Mouse (Mus musculus): Measurements from ENCODE around the gene Gpi1. TPM values are rescaled to one million over a fixed set of nuclear protein-coding genes. Genes with fewer than 3 reads are reported as not detected.

Gpi1 gene
- polyA plus RNA-seq, 1 experiment from 2014 or later: 201 TPM

- WGBS (ENCODE audit: insufficient replicate concordance): 81% methylated on average over 6 of the region's 6 CpGs
These were observed 5.8 kb downstream of the Gpi1 start for GRCm38 (mm10) chr7:34224308-34224707.

GRCm38 (mm10) chr7:34222340-34222739, 7.8 kb downstream of the Gpi1 start:
- ATAC-seq (ENCODE audit: low read depth): no peak

More at GRCm38 (mm10) chr7:34224308-34224707, 5.8 kb downstream of the Gpi1 start:
- no peaks in the 10 kb centered on the region for H3K27me3 ChIP-seq (ENCODE audit: control insufficient read depth, insufficient read depth, low read depth, low read length)
- no peak overlapping the region for H3K4me2 ChIP-seq (ENCODE audit: low read depth, low read length)
- H3K4me3 ChIP-seq (ENCODE audit: low read depth, low read length): no peak overlapping the region
- no peaks in the 10 kb centered on the region for H3K9me3 ChIP-seq (replicated peaks; ENCODE audit: control insufficient read depth, low read length)
- H3K36me3 ChIP-seq (ENCODE audit: control insufficient read depth, insufficient read depth): peaks cover 29% of the 10 kb centered on the region
- no peak overlapping the region for H3K9ac ChIP-seq (ENCODE audit: low read depth, low read length)
- ATAC-seq (ENCODE audit: low read depth): no peak
- peaks cover 34% of the 10 kb centered on the region for H3K4me1 ChIP-seq (ENCODE audit: control insufficient read depth, low read depth, low read length)
- H3K27ac ChIP-seq (ENCODE audit: low read length): no peak overlapping the region

GRCm38 (mm10) chr7:34221594-34222250, 8.4 kb downstream of the Gpi1 start:
- peaks cover 29% of the 10 kb centered on the region for H3K36me3 ChIP-seq (ENCODE audit: control insufficient read depth, insufficient read depth)

More at GRCm38 (mm10) chr7:34222340-34222739, 7.8 kb downstream of the Gpi1 start:
- no peaks in the 10 kb centered on the region for H3K9me3 ChIP-seq (replicated peaks; ENCODE audit: control insufficient read depth, low read length)
- H3K4me1 ChIP-seq (ENCODE audit: control insufficient read depth, low read depth, low read length): peaks cover 17% of the 10 kb centered on the region
- H3K4me3 ChIP-seq (ENCODE audit: low read depth, low read length): no peak overlapping the region
- no peak overlapping the region for H3K9ac ChIP-seq (ENCODE audit: low read depth, low read length)
- no peak overlapping the region for H3K27ac ChIP-seq (ENCODE audit: low read length)
- no peaks in the 10 kb centered on the region for H3K27me3 ChIP-seq (ENCODE audit: control insufficient read depth, insufficient read depth, low read depth, low read length)
- 84% methylated on average over 10 of the region's 10 CpGs for WGBS (ENCODE audit: insufficient replicate concordance)
- no peak overlapping the region for H3K4me2 ChIP-seq (ENCODE audit: low read depth, low read length)
- peaks cover 35% of the 10 kb centered on the region for H3K36me3 ChIP-seq (ENCODE audit: control insufficient read depth, insufficient read depth)

GRCm38 (mm10) chr7:34218496-34218895, 11.6 kb downstream of the Gpi1 start:
- 46% methylated on average over 1 of the region's 1 CpGs for WGBS (ENCODE audit: insufficient replicate concordance)
- Histone ChIP-seq H3K27ac (ENCODE audit: low read length) (no peak overlapping the region), H3K9me3 (replicated peaks; ENCODE audit: control insufficient read depth, low read length) (no peaks in the 10 kb centered on the region), H3K36me3 (ENCODE audit: control insufficient read depth, insufficient read depth) (peaks cover 32% of the 10 kb centered on the region), H3K4me3 (ENCODE audit: low read depth, low read length) (no peak overlapping the region), H3K4me1 (ENCODE audit: control insufficient read depth, low read depth, low read length) (peaks cover 9% of the 10 kb centered on the region; the same call in 1 of the 2 replicates), H3K27me3 (ENCODE audit: control insufficient read depth, insufficient read depth, low read depth, low read length) (no peaks in the 10 kb centered on the region), H3K9ac (ENCODE audit: low read depth, low read length) (no peak overlapping the region), H3K4me2 (ENCODE audit: low read depth, low read length) (no peak overlapping the region)
- no peak for ATAC-seq (ENCODE audit: low read depth)

More at GRCm38 (mm10) chr7:34221594-34222250, 8.4 kb downstream of the Gpi1 start:
- no peaks in the 10 kb centered on the region for H3K9me3 ChIP-seq (replicated peaks; ENCODE audit: control insufficient read depth, low read length)
- no peak overlapping the region for H3K27ac ChIP-seq (ENCODE audit: low read length)
- ATAC-seq (ENCODE audit: low read depth): no peak
- 71% methylated on average over 9 of the region's 9 CpGs for WGBS (ENCODE audit: insufficient replicate concordance)
- no peaks in the 10 kb centered on the region for H3K27me3 ChIP-seq (ENCODE audit: control insufficient read depth, insufficient read depth, low read depth, low read length)
- peaks cover 12% of the 10 kb centered on the region for H3K4me1 ChIP-seq (ENCODE audit: control insufficient read depth, low read depth, low read length)
- no peak overlapping the region for H3K9ac ChIP-seq (ENCODE audit: low read depth, low read length)
- no peak overlapping the region for H3K4me2 ChIP-seq (ENCODE audit: low read depth, low read length)
- no peak overlapping the region for H3K4me3 ChIP-seq (ENCODE audit: low read depth, low read length)

- H3K27ac ChIP-seq (ENCODE audit: low read length): no peak overlapping the region
- no peaks in the 10 kb centered on the region for H3K9me3 ChIP-seq (replicated peaks; ENCODE audit: control insufficient read depth, low read length)
- no peak overlapping the region for H3K4me2 ChIP-seq (ENCODE audit: low read depth, low read length)
- H3K4me1 ChIP-seq (ENCODE audit: control insufficient read depth, low read depth, low read length): peaks cover 9% of the 10 kb centered on the region; the same call in 1 of the 2 replicates
- no peaks in the 10 kb centered on the region for H3K27me3 ChIP-seq (ENCODE audit: control insufficient read depth, insufficient read depth, low read depth, low read length)
- WGBS (ENCODE audit: insufficient replicate concordance): 69% methylated on average over 10 of the region's 10 CpGs
- H3K9ac ChIP-seq (ENCODE audit: low read depth, low read length): no peak overlapping the region
- peaks cover 24% of the 10 kb centered on the region for H3K36me3 ChIP-seq (ENCODE audit: control insufficient read depth, insufficient read depth)
- H3K4me3 ChIP-seq (ENCODE audit: low read depth, low read length): no peak overlapping the region
- ATAC-seq (ENCODE audit: low read depth): no peak
These were observed 13.7 kb downstream of the Gpi1 start for GRCm38 (mm10) chr7:34216474-34216873.

- peaks cover 24% of the 10 kb centered on the region for H3K36me3 ChIP-seq (ENCODE audit: control insufficient read depth, insufficient read depth)
- ATAC-seq (ENCODE audit: low read depth): peak; percentile 41
- H3K9me3 ChIP-seq (replicated peaks; ENCODE audit: control insufficient read depth, low read length): no peaks in the 10 kb centered on the region
- peaks cover 9% of the 10 kb centered on the region; the same call in 1 of the 2 replicates for H3K4me1 ChIP-seq (ENCODE audit: control insufficient read depth, low read depth, low read length)
- no peak overlapping the region for H3K4me2 ChIP-seq (ENCODE audit: low read depth, low read length)
- H3K4me3 ChIP-seq (ENCODE audit: low read depth, low read length): no peak overlapping the region
- no peak overlapping the region for H3K27ac ChIP-seq (ENCODE audit: low read length)
- 65% methylated on average over 9 of the region's 9 CpGs for WGBS (ENCODE audit: insufficient replicate concordance)
- no peak overlapping the region for H3K9ac ChIP-seq (ENCODE audit: low read depth, low read length)
- no peaks in the 10 kb centered on the region for H3K27me3 ChIP-seq (ENCODE audit: control insufficient read depth, insufficient read depth, low read depth, low read length)
These were observed 14.7 kb downstream of the Gpi1 start for GRCm38 (mm10) chr7:34215481-34215880.

- Histone ChIP-seq H3K9me3 (replicated peaks; ENCODE audit: control insufficient read depth, low read length) (no peaks in the 10 kb centered on the region), H3K4me2 (ENCODE audit: low read depth, low read length) (no peak overlapping the region), H3K4me1 (ENCODE audit: control insufficient read depth, low read depth, low read length) (peaks cover 9% of the 10 kb centered on the region; the same call in 1 of the 2 replicates), H3K4me3 (ENCODE audit: low read depth, low read length) (no peak overlapping the region), H3K27me3 (ENCODE audit: control insufficient read depth, insufficient read depth, low read depth, low read length) (no peaks in the 10 kb centered on the region), H3K27ac (ENCODE audit: low read length) (no peak overlapping the region), H3K36me3 (ENCODE audit: control insufficient read depth, insufficient read depth) (peaks cover 24% of the 10 kb centered on the region), H3K9ac (ENCODE audit: low read depth, low read length) (no peak overlapping the region)
- peak; percentile 15; the same call in 1 of the 2 replicates for ATAC-seq (ENCODE audit: low read depth)
- WGBS (ENCODE audit: insufficient replicate concordance): 77% methylated on average over 8 of the region's 8 CpGs
These were observed 15.5 kb downstream of the Gpi1 start for GRCm38 (mm10) chr7:34214644-34215043.

- no peak for ATAC-seq (ENCODE audit: low read depth)
- H3K27ac ChIP-seq (ENCODE audit: low read length): no peak overlapping the region
- H3K9me3 ChIP-seq (replicated peaks; ENCODE audit: control insufficient read depth, low read length): no peaks in the 10 kb centered on the region
- H3K4me3 ChIP-seq (ENCODE audit: low read depth, low read length): no peak overlapping the region
- H3K4me2 ChIP-seq (ENCODE audit: low read depth, low read length): no peak overlapping the region
- no peaks in the 10 kb centered on the region for H3K27me3 ChIP-seq (ENCODE audit: control insufficient read depth, insufficient read depth, low read depth, low read length)
- no peak overlapping the region for H3K9ac ChIP-seq (ENCODE audit: low read depth, low read length)
- peaks cover 9% of the 10 kb centered on the region; the same call in 1 of the 2 replicates for H3K4me1 ChIP-seq (ENCODE audit: control insufficient read depth, low read depth, low read length)
- H3K36me3 ChIP-seq (ENCODE audit: control insufficient read depth, insufficient read depth): peaks cover 21% of the 10 kb centered on the region
- 72% methylated on average over 7 of the region's 7 CpGs for WGBS (ENCODE audit: insufficient replicate concordance)
These were observed 16.9 kb downstream of the Gpi1 start for GRCm38 (mm10) chr7:34213281-34213680.

GRCm38 (mm10) chr7:34208027-34208745, 21.9 kb downstream of the Gpi1 start:
- Histone ChIP-seq H3K9ac (ENCODE audit: low read depth, low read length) (no peak overlapping the region), H3K27ac (ENCODE audit: low read length) (no peak overlapping the region), H3K27me3 (ENCODE audit: control insufficient read depth, insufficient read depth, low read depth, low read length) (no peaks in the 10 kb centered on the region), H3K4me3 (ENCODE audit: low read depth, low read length) (no peak overlapping the region), H3K36me3 (ENCODE audit: control insufficient read depth, insufficient read depth) (peaks cover 35% of the 10 kb centered on the region), H3K4me2 (ENCODE audit: low read depth, low read length) (no peak overlapping the region), H3K9me3 (replicated peaks; ENCODE audit: control insufficient read depth, low read length) (no peaks in the 10 kb centered on the region), H3K4me1 (ENCODE audit: control insufficient read depth, low read depth, low read length) (no peaks in the 10 kb centered on the region)
- WGBS (ENCODE audit: insufficient replicate concordance): 80% methylated on average over 9 of the region's 9 CpGs
- ATAC-seq (ENCODE audit: low read depth): no peak

All from liver, embryonic 16.5 days (tissue).